Mouse (Mus musculus) E14TG2a.4 (cell line): ENCODE data around the gene Galr3.

Source experiments
- H3K27me3 ChIP-seq: 2 replicates; pipeline ENCODE4 v1.6.1; 2014; ENCODE audit warnings: low read length, control low read depth; ENCODE audit not compliant: insufficient read depth
- H3K36me3 ChIP-seq: 2 replicates; pipeline ENCODE4 v1.6.1; 2014; ENCODE audit warnings: low read length, control low read depth; ENCODE audit not compliant: insufficient read depth
- H3K4me1 ChIP-seq: replicated peaks from 2 replicates; pipeline ENCODE4 v1.6.1; 2014; ENCODE audit warnings: low read depth, low read length, control low read depth
- H3K4me3 ChIP-seq: replicated peaks from 2 replicates; pipeline ENCODE4 v1.5.1; 2014; ENCODE audit warnings: mild to moderate bottlenecking, low read length
- H3K9me3 ChIP-seq: 2 replicates; pipeline ENCODE4 v1.6.1; 2014; ENCODE audit warnings: low read length, control low read depth
- CTCF ChIP-seq: conservative IDR thresholded peaks from 2 replicates; pipeline ENCODE4 v1.5.1; 2014; ENCODE audit warnings: low read length
- NANOG ChIP-seq: IDR thresholded peaks from 2 replicates; pipeline ENCODE4 v1.6.1; 2014; ENCODE audit warnings: borderline replicate concordance, low read length, mixed read lengths
- POU5F1 ChIP-seq: IDR thresholded peaks from 2 replicates; pipeline ENCODE4 v1.6.1; 2014; ENCODE audit warnings: low read length, borderline replicate concordance

Gene Galr3

GRCm38 (mm10) chr15:79040501-79041416, 926 bp upstream of the Galr3 start:
- peaks cover 73% of the 10 kb centered on the region for H3K4me1 ChIP-seq
- peaks cover 25% of the 10 kb centered on the region for H3K36me3 ChIP-seq
- peak overlapping the region; percentile 57 for H3K4me3 ChIP-seq
- peaks cover 40% of the 10 kb centered on the region for H3K27me3 ChIP-seq
- TF ChIP-seq POU5F1: no peak
- TF ChIP-seq NANOG: no peak
- TF ChIP-seq CTCF: no peak
- H3K9me3 ChIP-seq: no peaks in the 10 kb centered on the region

GRCm38 (mm10) chr15:79042721-79043491, 1.2 kb downstream of the Galr3 start:
- Histone ChIP-seq H3K36me3 (0 out of 2 replicates have a peak, but pooled peaks cover 6% of the 10 kb centered on the region), H3K4me1 (peaks cover 60% of the 10 kb centered on the region), H3K27me3 (peaks cover 53% of the 10 kb centered on the region), H3K9me3 (no peaks in the 10 kb centered on the region), H3K4me3 (peak overlapping the region; percentile 89)
- TF ChIP-seq POU5F1 (no peak), CTCF (no peak), NANOG (no peak)

GRCm38 (mm10) chr15:79044837-79045236, 3.2 kb downstream of the Galr3 start:
- TF ChIP-seq CTCF (no peak), POU5F1 (no peak), NANOG (no peak)
- H3K4me1 ChIP-seq: peaks cover 41% of the 10 kb centered on the region
- H3K9me3 ChIP-seq: no peaks in the 10 kb centered on the region
- H3K36me3 ChIP-seq: no peaks in the 10 kb centered on the region
- no peak overlapping the region for H3K4me3 ChIP-seq
- peaks cover 56% of the 10 kb centered on the region for H3K27me3 ChIP-seq

DNA sequence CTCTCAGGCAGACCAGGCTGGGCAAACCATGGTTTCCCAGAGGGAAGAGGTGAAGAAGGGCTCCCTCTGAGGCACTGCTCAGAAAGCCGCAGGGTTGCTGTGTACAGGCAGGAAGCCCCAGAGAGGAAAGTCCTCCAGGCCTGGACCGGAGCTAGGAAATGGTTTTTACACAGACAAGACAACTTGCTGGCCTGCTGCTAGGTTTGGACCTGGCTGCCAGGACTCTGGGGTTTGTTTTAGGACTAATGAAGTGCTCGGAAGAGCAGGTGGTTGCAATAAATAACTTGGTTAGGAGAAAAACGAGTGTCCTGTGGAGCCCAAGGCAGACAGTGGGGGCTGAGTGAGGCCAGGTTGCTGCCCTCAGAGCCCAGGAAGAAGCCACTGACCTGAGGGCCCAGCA, 6.5 kb downstream of the Galr3 start:
- Histone ChIP-seq H3K27me3 (peaks cover 25% of the 10 kb centered on the region), H3K4me1 (peaks cover 48% of the 10 kb centered on the region), H3K9me3 (no peaks in the 10 kb centered on the region), H3K4me3 (no peak overlapping the region), H3K36me3 (peaks cover 14% of the 10 kb centered on the region)
- no peak for TF ChIP-seq POU5F1
- no peak for TF ChIP-seq CTCF
- TF ChIP-seq NANOG: no peak

GRCm38 (mm10) chr15:79050160-79050845, 8.6 kb downstream of the Galr3 start:
- H3K4me1 ChIP-seq: peaks cover 54% of the 10 kb centered on the region
- H3K36me3 ChIP-seq: peaks cover 35% of the 10 kb centered on the region
- no peak overlapping the region for H3K4me3 ChIP-seq
- TF ChIP-seq CTCF: no peak
- TF ChIP-seq NANOG: no peak
- TF ChIP-seq POU5F1: no peak
- peaks cover 18% of the 10 kb centered on the region for H3K27me3 ChIP-seq
- no peaks in the 10 kb centered on the region for H3K9me3 ChIP-seq

GRCm38 (mm10) chr15:79050964-79051363, 9.3 kb downstream of the Galr3 start:
- H3K27me3 ChIP-seq: peaks cover 18% of the 10 kb centered on the region
- H3K36me3 ChIP-seq: peaks cover 42% of the 10 kb centered on the region
- no peak for TF ChIP-seq CTCF
- no peak for TF ChIP-seq POU5F1
- TF ChIP-seq NANOG: no peak
- H3K4me1 ChIP-seq: peaks cover 56% of the 10 kb centered on the region
- no peaks in the 10 kb centered on the region for H3K9me3 ChIP-seq
- H3K4me3 ChIP-seq: no peak overlapping the region

DNA sequence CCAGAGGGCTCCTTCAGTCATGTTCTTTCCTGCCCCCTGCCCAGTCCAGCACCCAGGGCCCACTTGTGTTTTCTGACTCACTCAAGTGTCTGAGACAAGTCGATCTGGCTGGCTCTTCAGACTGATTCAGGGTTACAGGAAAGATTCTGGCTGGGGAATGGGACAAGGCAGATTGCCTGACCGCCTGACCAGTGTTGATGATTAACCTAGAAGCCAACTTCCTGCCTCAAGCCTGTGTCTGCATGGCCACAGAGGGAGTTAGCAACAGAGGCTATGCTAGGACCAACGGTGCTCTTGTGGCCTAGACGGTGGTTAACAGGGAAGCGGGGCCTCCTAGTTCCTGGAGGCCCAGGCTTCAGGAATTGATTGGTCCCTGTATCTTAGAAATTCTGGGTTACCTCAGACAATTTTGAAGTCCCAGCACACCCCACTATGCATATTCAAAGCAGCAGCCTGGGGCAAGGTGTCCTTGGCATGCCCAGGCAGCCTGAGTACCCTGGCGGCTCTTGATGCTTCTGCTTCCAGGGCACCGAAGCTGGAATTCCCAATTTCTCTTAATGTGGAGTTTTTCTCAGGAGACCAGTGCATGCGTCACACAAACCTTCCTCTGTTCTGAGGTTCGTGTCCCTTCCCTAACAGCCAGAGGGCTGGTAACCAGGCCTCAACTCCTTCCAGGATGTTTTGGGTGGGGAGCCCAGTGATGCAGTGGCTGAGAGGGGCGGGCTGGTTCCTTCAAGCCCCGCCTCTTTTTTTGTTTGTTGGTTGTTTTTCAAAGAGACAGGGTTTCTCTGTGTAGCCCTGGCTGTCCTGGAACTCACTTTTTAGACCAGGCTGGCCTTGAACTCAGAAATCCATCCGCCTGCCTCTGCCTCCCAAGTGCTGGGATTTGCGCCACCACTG, 10.0 kb downstream of the Galr3 start:
- no peak for TF ChIP-seq POU5F1
- peaks cover 49% of the 10 kb centered on the region for H3K36me3 ChIP-seq
- peaks cover 56% of the 10 kb centered on the region for H3K4me1 ChIP-seq
- H3K9me3 ChIP-seq: no peaks in the 10 kb centered on the region
- H3K4me3 ChIP-seq: peak overlapping the region; percentile 45
- H3K27me3 ChIP-seq: peaks cover 15% of the 10 kb centered on the region
